Mouse (Mus musculus) c-Kit-positive CD71-negative TER-119-negative erythroid progenitor cells, embryonic 14.5 days (primary cell): ENCODE measurements around the gene Coro2b.

Experiments used
- DNase-seq: peaks from one replicate; pipeline ENCODE4 v3.0.0-alpha.2; 2013; ENCODE audit warnings: low read depth

The Coro2b gene

GRCm38 (mm10) chr9:62513492-62514133 lies 23.2 kb downstream of the Coro2b start:
- DNase-seq: no peak

- no peak for DNase-seq
Measured at GRCm38 (mm10) chr9:62510530-62510936, 26.3 kb downstream of the Coro2b start.

GRCm38 (mm10) chr9:62509617-62510016 lies 27.2 kb downstream of the Coro2b start:
- no peak for DNase-seq

GRCm38 (mm10) chr9:62508740-62509524 lies 27.9 kb downstream of the Coro2b start:
- no peak for DNase-seq

- no peak for DNase-seq
Measured at GRCm38 (mm10) chr9:62506467-62507067, 30.3 kb downstream of the Coro2b start.

GRCm38 (mm10) chr9:62504129-62504528 lies 32.7 kb downstream of the Coro2b start:
- DNase-seq: no peak

GRCm38 (mm10) chr9:62502361-62502760 lies 34.5 kb downstream of the Coro2b start:
- DNase-seq: no peak

GRCm38 (mm10) chr9:62501566-62501965 lies 35.3 kb downstream of the Coro2b start:
- DNase-seq: no peak

GRCm38 (mm10) chr9:62500007-62500406 lies 36.8 kb downstream of the Coro2b start:
- DNase-seq: no peak

GRCm38 (mm10) chr9:62498945-62499344 lies 37.9 kb downstream of the Coro2b start:
- DNase-seq: no peak

GRCm38 (mm10) chr9:62497135-62498092 lies 39.4 kb downstream of the Coro2b start:
- DNase-seq: no peak

GRCm38 (mm10) chr9:62492306-62492990 lies 44.4 kb downstream of the Coro2b start:
- no peak for DNase-seq

GRCm38 (mm10) chr9:62491611-62492010 lies 45.2 kb downstream of the Coro2b start:
- DNase-seq: no peak

GRCm38 (mm10) chr9:62491104-62491503 lies 45.7 kb downstream of the Coro2b start:
- no peak for DNase-seq

- DNase-seq: no peak
Measured at GRCm38 (mm10) chr9:62484107-62484506, 52.7 kb downstream of the Coro2b start.

- DNase-seq: no peak
Measured at GRCm38 (mm10) chr9:62482788-62483187, 54.1 kb downstream of the Coro2b start.

GRCm38 (mm10) chr9:62480898-62481642 lies 55.8 kb downstream of the Coro2b start:
- DNase-seq: no peak

GRCm38 (mm10) chr9:62480149-62480548 lies 56.7 kb downstream of the Coro2b start:
- DNase-seq: no peak

- no peak for DNase-seq
Measured at GRCm38 (mm10) chr9:62476782-62477487, 59.9 kb downstream of the Coro2b start.

- DNase-seq: no peak
Measured at GRCm38 (mm10) chr9:62474206-62474605, 62.6 kb downstream of the Coro2b start.
